Mouse (Mus musculus): ENCODE data around the gene Rnf19b. TPM values are rescaled to one million over a fixed set of nuclear protein-coding genes. Genes with fewer than 3 reads are reported as not detected.

Rnf19b gene
- 10 to 100 TPM; 41.1 to 45.6 TPM for total RNA-seq (2021)
- long read RNA-seq, experiment 1, transcript Rnf19b-206 (9 exons, 2,532 nt), result major isoform, 15 of 17 reads
- long read RNA-seq, experiment 1, partial matches to known transcripts, result 2 of 17 reads
- long read RNA-seq, experiment 1, other reads (novel, unspliced or antisense), result 0 of 17 reads
- long read RNA-seq, experiment 2, transcript Rnf19b-206 (9 exons, 2,532 nt), result major isoform, 5 of 9 reads
- long read RNA-seq, experiment 2, partial matches to known transcripts, result 1 of 9 reads
- long read RNA-seq, experiment 2, other reads (novel, unspliced or antisense), result 3 of 9 reads

GRCm38 (mm10) chr4:129058207-129059092 lies at the start of gene Rnf19b:
Gene Rnf19b (plus strand): TSS chr4:129058271.
- DNase-seq, result peak; percentile 67 to 78

GRCm38 (mm10) chr4:129008672-129009071 lies 49.4 kb upstream of the Rnf19b start:
- DNase-seq, result no peak

GRCm38 (mm10) chr4:129009521-129009920 lies 48.5 kb upstream of the Rnf19b start:
- DNase-seq, result no peak

- peak; percentile 66 to 74 for DNase-seq
These were observed 46.4 kb upstream of the Rnf19b start for GRCm38 (mm10) chr4:129011604-129012121.

GRCm38 (mm10) chr4:129013151-129013864 lies 44.8 kb upstream of the Rnf19b start:
- DNase-seq, result no peak

- DNase-seq, result peak; percentile 21 to 46
These were observed 41.7 kb upstream of the Rnf19b start for GRCm38 (mm10) chr4:129016329-129016728.

- no peak for DNase-seq
These were observed 40.9 kb upstream of the Rnf19b start for GRCm38 (mm10) chr4:129017150-129017549.

- DNase-seq, result no peak
These were observed 39.2 kb upstream of the Rnf19b start for GRCm38 (mm10) chr4:129018788-129019435.

GRCm38 (mm10) chr4:129019788-129020187 lies 38.3 kb upstream of the Rnf19b start:
- no peak for DNase-seq

- peak; percentile 93 for DNase-seq
These were observed 37.6 kb upstream of the Rnf19b start for GRCm38 (mm10) chr4:129020454-129020853.

- no peak for DNase-seq
These were observed 36.6 kb upstream of the Rnf19b start for GRCm38 (mm10) chr4:129021426-129021825.

GRCm38 (mm10) chr4:129021886-129022285 lies 36.2 kb upstream of the Rnf19b start:
- no peak for DNase-seq

- peak; percentile 32 to 36 for DNase-seq
These were observed 34.2 kb upstream of the Rnf19b start for GRCm38 (mm10) chr4:129023884-129024283.

GRCm38 (mm10) chr4:129024775-129025174 lies 33.3 kb upstream of the Rnf19b start:
- peak; percentile 95 to 98 for DNase-seq

GRCm38 (mm10) chr4:129025707-129026106 lies 32.4 kb upstream of the Rnf19b start:
- DNase-seq, result no peak

GRCm38 (mm10) chr4:129030746-129031145 lies 27.3 kb upstream of the Rnf19b start:
- DNase-seq, result no peak

- DNase-seq, result no peak
These were observed 26.6 kb upstream of the Rnf19b start for GRCm38 (mm10) chr4:129031408-129031965.

GRCm38 (mm10) chr4:129032133-129032962 lies 25.7 kb upstream of the Rnf19b start:
- DNase-seq, result peak in 1 of 2 experiments; percentile 19

- DNase-seq, result peak; percentile 76 to 85
These were observed 24.8 kb upstream of the Rnf19b start for GRCm38 (mm10) chr4:129032963-129033951.
